Mouse (Mus musculus) natural killer cell, adult 2 months (primary cell): ENCODE measurements around the gene Gm20865.
"Not testable (repeated sequence)": the region's sequence is repeated elsewhere in the genome, so short reads cannot be mapped to it uniquely, and the experiment has no call there.

Experiments used
- DNase-seq, 2 experiments: peaks; one replicate each; pipeline ENCODE4 v3.0.0; 2022; ENCODE audit warnings: low spot score in 2 of 2

The Gm20865 gene

DNA sequence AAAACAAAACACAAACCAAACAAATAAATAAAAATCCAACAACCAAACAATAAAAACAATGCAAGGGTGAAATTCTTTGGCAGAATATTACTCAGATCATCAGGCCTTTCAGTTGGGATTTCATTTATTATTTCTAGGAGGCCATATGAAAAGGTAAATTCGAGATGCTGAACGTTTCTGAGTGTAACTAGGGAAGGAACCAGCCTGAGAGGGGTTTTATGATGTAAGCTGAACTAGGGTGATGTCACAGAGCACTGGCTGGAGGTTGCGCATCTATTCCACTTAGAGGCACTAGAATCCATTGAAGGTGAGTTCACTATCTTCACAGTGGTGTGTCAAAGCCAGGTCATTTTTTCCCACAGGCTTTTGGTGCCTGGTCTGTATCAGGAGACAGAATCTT is at the start of gene Gm20865:
Gene Gm20865, plus strand, starts transcription at position 301 of the 400 bp plus-strand sequence.
- DNase-seq: not testable (repeated sequence)
